Mouse (Mus musculus) c-Kit-negative CD71-positive TER-119-positive erythroid progenitor cells, embryonic 14.5 days (primary cell): ENCODE measurements around the gene Nos3.
"Not testable (repeated sequence)": the region's sequence is repeated elsewhere in the genome, so short reads cannot be mapped to it uniquely, and the experiment has no call there.

Experiments used
- DNase-seq: peaks from one replicate; pipeline ENCODE4 v3.0.0-alpha.2; 2013; ENCODE audit warnings: low read depth, low spot score

The Nos3 gene

GRCm38 (mm10) chr5:24374666-24375328 lies 10.2 kb downstream of the Nos3 start:
- DNase-seq, result no peak

DNA sequence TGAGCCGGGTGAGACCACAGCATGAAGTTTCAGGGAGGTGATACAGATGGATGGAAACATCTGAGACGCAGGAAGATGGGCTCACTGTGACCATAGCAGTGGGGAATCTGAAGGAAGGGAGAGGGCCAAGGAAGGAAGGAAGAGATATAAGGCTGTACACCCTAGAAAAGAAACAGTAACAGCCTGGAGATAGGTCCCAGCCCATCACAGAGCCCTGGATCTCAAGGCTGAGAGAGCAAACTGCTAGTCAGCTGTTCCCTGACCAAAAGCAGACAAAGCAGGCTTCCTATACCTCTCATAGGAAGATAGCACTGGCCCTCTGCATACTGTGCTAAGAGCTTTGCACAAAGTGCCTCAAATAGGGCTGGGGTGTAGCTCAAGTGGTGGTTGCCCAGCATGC lies 14.1 kb downstream of the Nos3 start:
- no peak for DNase-seq

DNA sequence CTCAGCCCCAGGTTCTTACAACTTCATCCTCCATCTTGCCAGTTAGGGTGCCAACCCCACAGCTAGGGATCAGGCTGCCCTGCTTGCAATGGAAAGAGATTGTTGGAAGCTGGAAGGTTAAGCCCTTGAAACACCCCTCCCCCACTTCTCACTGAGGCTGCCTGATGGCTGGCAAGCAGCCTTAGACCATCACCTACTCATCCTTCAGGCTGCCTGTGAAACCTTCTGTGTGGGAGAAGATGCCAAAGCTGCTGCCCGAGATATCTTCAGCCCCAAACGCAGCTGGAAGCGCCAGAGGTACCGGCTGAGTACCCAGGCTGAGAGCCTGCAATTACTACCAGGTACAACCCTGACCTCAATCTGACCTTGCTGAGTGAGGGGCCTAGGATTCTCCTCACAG lies 14.9 kb downstream of the Nos3 start:
- DNase-seq, result no peak

- no peak for DNase-seq
Observed at GRCm38 (mm10) chr5:24380499-24380898, 15.9 kb downstream of the Nos3 start.

- no peak for DNase-seq
Observed at GRCm38 (mm10) chr5:24381486-24381885, 16.9 kb downstream of the Nos3 start.

- no peak for DNase-seq
Observed at GRCm38 (mm10) chr5:24381988-24382387, 17.4 kb downstream of the Nos3 start.

DNA sequence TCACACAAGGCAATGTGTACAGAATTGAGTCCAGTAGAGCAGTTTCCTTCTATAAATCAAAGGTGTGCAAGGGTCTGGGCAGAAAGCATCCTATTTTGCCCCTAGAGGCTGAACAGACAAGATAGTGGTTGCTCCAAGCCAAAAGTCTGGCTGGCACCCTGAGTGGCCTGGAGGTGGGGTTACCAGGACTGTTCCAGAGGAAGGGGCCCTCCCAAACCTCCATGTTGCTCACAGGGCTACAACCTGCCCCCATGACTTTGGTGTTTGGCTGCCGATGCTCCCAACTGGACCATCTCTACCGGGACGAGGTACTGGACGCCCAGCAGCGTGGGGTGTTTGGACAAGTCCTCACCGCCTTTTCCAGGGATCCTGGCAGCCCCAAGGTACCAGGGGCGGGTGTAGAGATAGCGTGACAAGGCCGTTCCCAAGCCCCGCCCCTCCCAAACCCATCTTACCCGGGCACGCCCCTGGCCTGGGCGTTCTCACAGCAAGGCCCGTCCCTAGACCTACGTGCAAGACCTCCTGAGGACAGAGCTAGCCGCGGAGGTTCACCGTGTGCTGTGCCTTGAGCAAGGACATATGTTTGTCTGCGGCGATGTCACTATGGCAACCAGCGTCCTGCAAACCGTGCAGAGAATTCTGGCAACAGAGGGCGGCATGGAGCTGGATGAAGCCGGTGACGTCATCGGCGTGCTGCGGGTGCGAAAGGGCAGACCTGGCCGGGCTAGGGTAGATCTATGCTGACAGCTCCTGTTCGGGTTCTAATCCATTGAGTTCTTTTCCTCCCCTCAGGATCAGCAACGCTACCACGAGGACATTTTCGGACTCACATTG lies 18.6 kb downstream of the Nos3 start:
- peak; percentile 75 for DNase-seq

DNA sequence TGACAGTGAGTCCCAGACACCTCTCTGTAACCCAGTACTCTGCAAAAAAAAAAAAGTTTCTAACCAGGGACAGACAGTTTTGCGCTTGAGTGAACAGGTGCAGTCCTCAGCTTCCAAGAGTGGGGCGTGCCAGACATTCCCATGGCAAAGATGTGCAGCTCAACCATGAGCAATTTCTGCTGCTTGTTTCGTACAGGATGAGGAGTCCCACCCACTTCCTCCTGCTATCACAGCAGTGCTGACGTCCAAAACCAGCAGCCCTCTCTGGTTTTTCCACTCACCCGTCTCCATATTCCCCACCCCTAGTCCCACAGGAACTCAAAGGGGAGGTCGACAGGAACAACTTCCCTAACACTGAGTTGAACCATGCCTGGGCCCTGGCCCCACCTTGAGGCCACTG lies 19.8 kb downstream of the Nos3 start:
- DNase-seq, result no peak

DNA sequence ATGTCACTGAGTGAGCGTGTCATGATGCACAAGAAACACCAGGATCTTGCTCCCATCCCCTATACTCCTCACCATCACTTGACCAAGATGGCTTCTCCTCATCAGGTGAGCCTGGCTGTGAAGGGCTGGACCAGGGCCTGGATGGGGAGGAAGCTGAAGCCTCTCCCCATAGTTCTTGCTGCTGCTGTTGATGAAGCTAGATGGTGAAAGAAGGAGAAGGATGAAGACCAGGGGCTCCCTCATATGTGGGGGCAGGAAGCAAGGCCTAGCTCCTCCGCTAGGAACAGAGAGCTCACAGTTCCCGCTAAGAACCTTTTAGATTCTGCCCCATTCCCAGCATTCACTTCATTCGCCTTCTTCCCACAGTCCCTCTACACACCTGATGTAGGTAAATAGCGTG lies 20.8 kb downstream of the Nos3 start:
- no peak for DNase-seq

DNA sequence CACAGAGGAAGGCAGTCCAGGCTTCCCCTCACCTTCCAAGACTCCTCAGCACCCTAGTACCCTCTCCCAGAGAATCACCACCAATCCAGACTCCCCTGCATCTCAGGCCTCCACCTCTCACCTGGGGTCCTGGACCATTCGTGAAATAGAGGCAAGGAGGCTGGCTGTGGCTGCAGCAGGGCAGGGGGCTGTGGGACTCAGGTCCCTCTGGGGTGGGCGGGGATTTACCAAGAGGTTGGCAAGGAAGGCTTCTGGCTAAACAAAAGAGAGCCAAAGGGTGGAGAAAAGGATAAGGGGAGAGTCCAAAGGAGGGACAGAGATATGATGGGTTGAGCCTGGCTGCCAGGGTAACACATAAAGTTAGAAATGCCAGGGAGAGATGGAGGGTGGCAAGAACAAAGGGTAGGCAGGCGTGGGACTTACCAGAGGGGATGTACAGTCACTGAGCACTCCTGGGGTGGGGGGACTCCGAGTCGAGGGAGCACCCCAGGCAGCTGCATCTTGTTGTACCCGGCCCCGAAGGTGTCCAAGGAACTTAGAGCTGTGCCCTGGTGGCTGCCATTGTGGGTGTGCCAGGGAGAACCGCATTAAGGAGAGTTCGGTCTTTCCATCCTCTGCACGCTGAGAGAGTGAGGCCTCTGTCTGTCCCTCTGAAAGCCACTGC lies 21.4 kb downstream of the Nos3 start:
- no peak for DNase-seq

- DNase-seq, result no peak
Observed at GRCm38 (mm10) chr5:24387264-24388241, 22.9 kb downstream of the Nos3 start.

DNA sequence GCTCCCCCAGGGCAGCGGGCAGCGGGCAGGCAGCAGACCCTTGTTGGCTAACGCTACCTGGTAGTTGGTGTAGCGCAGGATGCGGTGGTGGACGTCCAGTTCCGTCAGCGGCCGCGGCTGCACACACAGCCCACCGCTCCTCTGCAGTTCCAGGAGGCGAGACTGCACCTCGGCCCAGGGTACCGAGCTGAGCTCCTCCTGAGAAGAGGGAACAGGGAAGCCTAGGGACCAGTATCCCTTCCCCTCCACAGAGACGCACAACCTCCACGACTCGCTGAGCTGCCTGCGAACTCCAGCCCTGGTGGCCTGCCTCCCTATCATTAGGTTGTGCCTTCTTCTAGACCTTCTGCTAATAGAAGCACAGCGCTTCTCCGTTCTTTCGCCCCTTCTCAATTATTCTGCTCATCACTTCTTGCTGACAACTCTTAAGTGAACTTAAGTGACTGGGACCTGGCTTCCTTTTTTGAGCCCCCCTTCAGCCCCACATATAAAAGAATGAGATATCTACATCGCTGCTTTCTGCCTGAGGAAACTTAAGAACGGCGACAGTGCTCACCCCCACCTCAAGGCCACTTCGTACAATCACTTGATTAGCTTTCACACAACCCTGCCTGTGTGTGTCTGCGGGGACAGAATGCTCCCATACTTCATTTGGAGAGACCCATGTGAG lies 23.8 kb downstream of the Nos3 start:
- no peak for DNase-seq

GRCm38 (mm10) chr5:24389011-24389657 lies 24.5 kb downstream of the Nos3 start:
- no peak for DNase-seq

GRCm38 (mm10) chr5:24389658-24390020 lies 25.0 kb downstream of the Nos3 start:
- no peak for DNase-seq

- DNase-seq, result no peak
Observed at GRCm38 (mm10) chr5:24391864-24392263, 27.3 kb downstream of the Nos3 start, which contains the start of gene Atg9b. Gene Atg9b (minus strand): TSS chr5:24392143.

DNA sequence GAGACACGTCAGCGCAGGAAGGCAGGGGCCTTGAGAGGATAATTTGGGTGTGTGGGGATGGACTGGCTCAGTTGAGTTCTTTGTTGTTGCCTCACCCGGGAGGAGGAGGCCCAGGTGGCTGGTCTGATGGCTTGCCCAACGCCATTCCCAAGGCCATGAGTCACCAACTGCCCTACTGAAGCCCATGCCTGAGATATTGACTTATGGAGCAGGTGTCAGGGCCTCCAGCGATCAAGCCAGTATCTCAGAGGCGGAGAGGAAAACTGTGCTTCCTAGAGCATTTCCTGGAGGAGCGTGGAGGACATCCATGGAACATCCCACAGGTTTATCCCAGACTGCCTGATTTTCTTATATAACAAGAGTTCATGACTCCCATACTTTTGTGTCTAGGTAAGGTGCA lies 28.1 kb downstream of the Nos3 start:
- DNase-seq, result no peak

DNA sequence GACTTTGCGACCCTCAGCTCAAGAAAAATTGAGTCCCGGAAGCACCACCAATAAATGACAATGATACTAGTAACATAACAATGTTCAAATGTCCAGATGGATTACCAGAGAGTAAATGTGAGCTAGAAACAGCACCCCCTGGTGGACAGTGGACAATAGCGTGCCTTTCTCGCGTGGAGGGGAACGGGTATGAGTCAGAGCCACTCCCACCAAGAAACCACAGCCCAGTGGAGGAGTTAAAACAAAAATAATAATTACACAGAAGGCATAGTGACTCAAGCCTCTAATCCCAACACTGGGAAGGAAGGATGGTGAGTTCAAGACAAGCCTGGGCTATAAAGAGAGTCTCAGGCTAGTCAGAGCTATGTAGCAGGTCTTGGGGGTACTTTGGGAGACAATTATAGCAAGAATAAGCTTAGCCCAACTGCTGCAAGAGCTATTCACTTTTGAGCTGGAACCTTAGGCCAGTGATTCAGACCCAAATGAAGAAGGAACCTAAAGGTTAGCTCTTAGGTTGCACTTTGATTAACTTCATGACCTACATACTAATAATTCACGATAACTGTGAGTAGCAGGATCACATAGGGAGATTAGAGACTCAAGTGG lies 28.9 kb downstream of the Nos3 start, which contains the start of gene Abcb8:
Gene Abcb8 (plus strand): TSS at position 272 of the 606 bp plus-strand sequence.
- DNase-seq, result peak; percentile 78

DNA sequence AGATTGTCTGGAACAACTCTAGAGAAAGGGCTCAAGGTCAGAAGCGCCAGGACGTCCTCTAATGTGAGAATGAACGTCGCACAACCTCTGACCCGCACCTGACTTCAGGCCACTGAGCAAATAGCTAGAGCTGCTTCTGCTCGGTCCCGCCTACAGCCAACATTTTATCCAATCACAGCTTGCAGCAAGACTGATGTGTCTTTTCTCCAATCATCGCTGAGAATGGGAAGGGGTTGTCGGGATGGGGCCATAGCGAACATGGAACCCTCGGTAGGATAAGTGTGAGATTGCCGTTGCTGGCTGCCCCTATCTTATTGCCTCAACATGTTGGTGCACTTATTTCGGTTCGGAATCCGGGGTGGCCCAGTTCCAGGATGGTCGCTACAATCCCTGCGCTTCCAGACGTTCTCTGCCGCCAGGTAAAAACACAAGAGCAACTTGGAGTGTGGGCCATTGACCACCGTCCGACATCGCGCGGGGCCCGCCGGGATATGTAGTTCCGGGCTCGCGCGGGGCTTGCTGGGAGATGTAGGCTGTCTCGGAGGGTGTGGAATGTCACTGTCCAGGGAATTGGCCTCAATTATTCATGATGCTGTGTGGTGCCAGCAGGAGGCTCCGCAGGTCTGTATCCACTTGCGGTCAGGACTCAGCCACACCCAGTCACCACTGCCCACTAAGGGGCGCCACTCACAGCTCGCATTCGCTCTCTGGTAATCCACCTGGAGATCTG lies 29.7 kb downstream of the Nos3 start:
- peak; percentile 90 for DNase-seq

GRCm38 (mm10) chr5:24396254-24396653 lies 31.6 kb downstream of the Nos3 start:
- not testable (repeated sequence) for DNase-seq
